Mouse (Mus musculus) heart, postnatal 0 days (tissue): ENCODE data around the gene Ppp1r13l. TPM values are rescaled to one million over a fixed set of nuclear protein-coding genes. Genes with fewer than 3 reads are reported as not detected.
A peak's percentile ranks its signal among the peaks of the same experiment; 100 is the strongest.

Experiments used
- ATAC-seq: fragments of 200-750 bp; cut with Nextera tagmentation; 2 replicates; pipeline ENCODE4 v1.8.0; 2017; ENCODE audit warnings: low read depth, moderate number of reproducible peaks, moderate library complexity; ENCODE audit not compliant: insufficient read depth
- DNase-seq: peaks from one replicate; pipeline ENCODE4 v3.0.0-alpha.2; 2016; ENCODE audit warnings: low spot score
- H3K27ac ChIP-seq: fragments of 300-500 bp; sonication (generic); 2 replicates; pipeline ENCODE4 v1.5.1; 2014; ENCODE audit warnings: low read depth, mild to moderate bottlenecking
- H3K27me3 ChIP-seq: fragments of 300-500 bp; sonication (generic); 2 replicates; pipeline ENCODE4 v1.6.1; 2014; ENCODE audit warnings: low read length, mixed read lengths; ENCODE audit not compliant: control insufficient read depth, insufficient read depth
- H3K36me3 ChIP-seq: fragments of 300-500 bp; sonication (generic); replicated peaks from 2 replicates; pipeline ENCODE4 v1.6.1; 2014; ENCODE audit warnings: low read length, mixed read lengths; ENCODE audit not compliant: control insufficient read depth, insufficient read depth
- H3K4me1 ChIP-seq: fragments of 300-500 bp; sonication (generic); 2 replicates; pipeline ENCODE4 v1.6.1; 2014; ENCODE audit warnings: antibody characterized with exemption; ENCODE audit not compliant: control insufficient read depth, insufficient read depth
- H3K4me2 ChIP-seq: fragments of 300-500 bp; sonication (generic); 2 replicates; pipeline ENCODE4 v1.6.1; 2014; ENCODE audit warnings: low read depth, mild to moderate bottlenecking, low read length, moderate library complexity
- H3K4me3 ChIP-seq: fragments of 300-500 bp; sonication (generic); 2 replicates; pipeline ENCODE4 v1.5.1; 2014; ENCODE audit warnings: low read depth, low read length
- H3K9ac ChIP-seq: fragments of 300-500 bp; sonication (generic); replicated peaks from 2 replicates; pipeline ENCODE4 v1.6.1; 2014; ENCODE audit warnings: low read depth, low read length, mixed read lengths
- H3K9me3 ChIP-seq: fragments of 300-500 bp; sonication (generic); replicated peaks from 2 replicates; pipeline ENCODE4 v1.6.1; 2016; ENCODE audit warnings: low read length; ENCODE audit not compliant: control insufficient read depth
- CTCF ChIP-seq: IDR thresholded peaks from 2 replicates; pipeline ENCODE4 v1.5.1; 2016; ENCODE audit warnings: antibody characterized with exemption, control low read depth, low read depth
- EP300 ChIP-seq: IDR thresholded peaks from 2 replicates; pipeline ENCODE4 v1.6.1; 2016; ENCODE audit warnings: antibody characterized with exemption, low read depth
- WGBS: fragments of 180-500 bp; shearing (Covaris S2); extraction: QIAGEN DNeasy Blood & Tissue Kit; methylation state at CpG from one replicate; pipeline ENCODE4 v1.1.7; 2014; 5-methylcytosine and 5-hydroxymethylcytosine counted together
- polyA plus RNA-seq: library from polyadenylated mRNA; unstranded; fragments of >200 nt; fragmentation: Nextera tagmentation; extraction: Ambion mirVana; gene quantifications from 2 replicates; pipeline ENCODE4 v1.2.1, GENCODE M21; 2015
- total RNA-seq: library from RNA; depleted of rRNA; stranded (reverse); fragments of >200 nt; gene quantifications from 2 replicates; pipeline ENCODE4 v1.2.3, GENCODE M21; 2014; ENCODE audit warnings: low replicate concordance

Ppp1r13l gene
- total and polyA plus RNA-seq, 2 experiments from 2014 or later, result 11.8 to 12.0 TPM

DNA sequence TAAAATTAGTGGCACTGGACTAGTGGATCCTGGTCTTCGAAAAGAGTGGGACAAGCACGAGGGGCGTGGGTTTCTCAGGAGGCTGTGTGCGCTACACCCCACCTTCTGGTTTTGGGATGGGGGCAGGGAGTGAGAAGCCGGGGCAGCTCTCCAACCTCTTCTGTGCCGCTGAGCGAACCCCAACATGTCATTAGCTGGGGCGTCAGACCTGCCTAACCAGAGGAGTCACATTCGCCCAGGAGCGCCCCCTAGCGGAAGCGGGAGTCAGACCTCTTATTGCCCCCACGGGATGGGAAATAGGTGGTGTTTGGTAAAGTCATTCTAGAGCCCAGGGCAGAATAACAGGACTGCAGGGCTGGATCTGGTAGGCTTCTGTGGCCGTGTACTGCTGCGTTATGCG lies 2.2 kb downstream of the Ppp1r13l start:
- Histone ChIP-seq H3K36me3 (no peaks in the 10 kb centered on the region), H3K27ac (peak overlapping the region; percentile 87), H3K4me1 (peaks cover 21% of the 10 kb centered on the region), H3K4me3 (peak overlapping the region; percentile 62), H3K27me3 (no peaks in the 10 kb centered on the region), H3K9ac (peak overlapping the region; percentile 56), H3K4me2 (peak overlapping the region; percentile 79), H3K9me3 (no peaks in the 10 kb centered on the region)
- peak; percentile 27 for DNase-seq
- ATAC-seq, result peak; percentile 16
- TF ChIP-seq EP300 (no peak), CTCF (peak; percentile 70)
- 6% methylated on average over 16 of the region's 16 CpGs for WGBS

DNA sequence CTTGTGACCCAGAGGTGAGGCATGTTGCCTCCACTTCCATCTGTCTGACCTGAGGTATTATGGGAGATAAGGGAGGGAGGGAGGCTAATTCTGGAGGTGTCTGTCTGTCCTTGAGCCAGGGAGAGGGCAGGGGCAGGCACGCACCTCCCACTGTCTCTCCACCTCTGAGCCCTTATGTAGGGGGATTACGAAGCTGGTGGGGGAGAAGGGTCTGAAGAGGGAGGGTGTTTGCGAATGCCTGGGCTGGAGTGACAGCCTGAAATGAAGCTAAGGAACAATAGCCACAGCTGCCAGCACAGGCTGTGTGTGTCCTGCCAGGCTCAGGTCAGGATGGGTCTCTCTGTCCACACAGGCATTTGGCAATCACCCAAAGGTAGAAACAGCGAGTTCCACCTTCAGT lies 2.7 kb downstream of the Ppp1r13l start:
- Histone ChIP-seq H3K27ac (peak overlapping the region; percentile 87), H3K4me3 (peak overlapping the region; percentile 62), H3K9me3 (no peaks in the 10 kb centered on the region), H3K27me3 (no peaks in the 10 kb centered on the region), H3K36me3 (no peaks in the 10 kb centered on the region), H3K4me2 (peak overlapping the region; percentile 79), H3K4me1 (peaks cover 21% of the 10 kb centered on the region), H3K9ac (0 out of 2 replicates have a peak overlapping the region, but pooled peaks have one; percentile 8)
- ATAC-seq (peak; percentile 40), DNase-seq (peak; percentile 68)
- TF ChIP-seq CTCF (no peak), EP300 (no peak)
- WGBS, result 8% methylated on average over 4 of the region's 4 CpGs

DNA sequence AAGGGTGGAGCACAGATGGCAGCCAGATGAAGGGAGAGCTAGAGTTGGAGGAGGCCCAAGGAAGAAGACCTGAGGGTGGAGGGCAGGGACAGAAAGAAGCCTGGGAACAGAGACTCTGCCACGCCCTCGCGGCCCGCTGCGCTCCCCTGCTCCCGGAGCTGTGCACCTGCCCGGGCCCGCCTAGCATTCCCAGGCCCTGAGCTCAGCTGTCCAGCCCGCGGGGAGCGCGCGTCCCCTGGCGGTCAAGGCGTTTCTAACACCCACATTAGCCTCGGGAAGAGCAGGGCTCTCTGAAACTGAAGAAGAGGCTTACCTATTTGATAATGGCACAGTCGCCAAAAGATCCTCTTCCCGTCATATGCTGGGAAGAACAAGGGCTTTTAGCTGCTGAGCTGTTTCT lies 4.3 kb downstream of the Ppp1r13l start:
- H3K27ac ChIP-seq, result peak overlapping the region; percentile 87
- no peaks in the 10 kb centered on the region for H3K27me3 ChIP-seq
- H3K4me1 ChIP-seq, result peaks cover 13% of the 10 kb centered on the region; the same call in 1 of the 2 replicates
- no peaks in the 10 kb centered on the region for H3K9me3 ChIP-seq
- ATAC-seq (no peak), DNase-seq (peak; percentile 46)
- H3K4me3 ChIP-seq, result no peak overlapping the region
- H3K9ac ChIP-seq, result no peak overlapping the region
- 0 out of 2 replicates have a peak, but pooled peaks cover 4% of the 10 kb centered on the region for H3K36me3 ChIP-seq
- 5% methylated on average over 18 of the region's 18 CpGs for WGBS
- no peak for TF ChIP-seq EP300
- peak; percentile 84 for TF ChIP-seq CTCF
- peak overlapping the region; percentile 14 for H3K4me2 ChIP-seq

DNA sequence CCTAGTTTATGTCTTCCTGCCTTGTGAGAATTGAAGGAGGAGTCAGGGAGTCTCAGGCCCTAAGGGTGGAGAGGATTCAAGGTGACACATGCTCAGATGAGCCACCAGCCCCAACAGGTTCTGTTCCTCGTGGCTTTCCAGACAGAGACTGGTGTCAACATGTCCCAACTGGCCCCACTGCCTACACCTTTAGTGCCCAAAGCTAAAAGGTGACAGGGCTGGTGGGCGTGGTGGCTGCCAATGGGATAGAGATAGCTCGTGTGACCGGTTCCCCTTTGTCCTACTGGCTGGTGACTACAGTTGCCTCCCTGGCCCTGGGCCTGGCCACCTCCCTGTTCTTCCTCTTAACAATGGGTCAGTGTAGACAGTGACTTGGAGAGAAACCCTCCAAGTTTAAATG lies 5.8 kb downstream of the Ppp1r13l start:
- DNase-seq (no peak), ATAC-seq (no peak)
- H3K27me3 ChIP-seq, result no peaks in the 10 kb centered on the region
- no peak overlapping the region for H3K4me3 ChIP-seq
- peaks cover 13% of the 10 kb centered on the region; the same call in 1 of the 2 replicates for H3K4me1 ChIP-seq
- WGBS, result 49% methylated on average over 4 of the region's 4 CpGs
- no peak overlapping the region for H3K4me2 ChIP-seq
- no peaks in the 10 kb centered on the region for H3K9me3 ChIP-seq
- no peak overlapping the region for H3K9ac ChIP-seq
- peaks cover 11% of the 10 kb centered on the region for H3K36me3 ChIP-seq
- H3K27ac ChIP-seq, result no peak overlapping the region
- TF ChIP-seq CTCF (no peak), EP300 (no peak)

DNA sequence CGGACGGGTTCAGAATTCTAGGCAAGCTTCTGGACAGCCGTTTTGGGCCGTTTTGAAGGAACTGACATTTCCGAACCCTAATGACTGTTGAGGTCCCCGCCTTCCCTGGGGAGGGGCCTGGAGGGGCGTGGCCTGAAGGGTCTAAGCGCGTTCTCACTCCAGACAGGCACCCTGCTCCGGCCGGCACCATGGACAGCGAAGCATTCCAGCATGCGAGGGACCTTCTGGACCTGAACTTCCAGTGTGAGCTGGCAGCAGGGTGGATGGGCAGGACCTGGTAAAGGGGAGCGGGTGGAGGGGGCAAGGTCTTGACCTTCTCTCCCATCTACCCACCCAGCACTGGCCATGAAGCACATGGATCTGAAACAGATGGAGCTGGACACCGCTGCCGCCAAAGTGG lies 8.8 kb downstream of the Ppp1r13l start:
- TF ChIP-seq CTCF, result no peak
- no peak for TF ChIP-seq EP300
- 25% methylated on average over 16 of the region's 16 CpGs for WGBS
- Histone ChIP-seq H3K36me3 (peaks cover 32% of the 10 kb centered on the region), H3K4me1 (peaks cover 9% of the 10 kb centered on the region; the same call in 1 of the 2 replicates), H3K27me3 (no peaks in the 10 kb centered on the region), H3K4me2 (no peak overlapping the region), H3K4me3 (no peak overlapping the region), H3K27ac (no peak overlapping the region), H3K9ac (no peak overlapping the region), H3K9me3 (no peaks in the 10 kb centered on the region)
- DNase-seq (no peak), ATAC-seq (no peak)
